Mouse (Mus musculus) left cerebral cortex, adult 2 months (tissue): ENCODE data around the gene Msto1. TPM values are rescaled to one million over a fixed set of nuclear protein-coding genes. Genes with fewer than 3 reads are reported as not detected.
"Not testable (repeated sequence)": the region's sequence is repeated elsewhere in the genome, so short reads cannot be mapped to it uniquely, and the experiment has no call there.

Experiments
- DNase-seq, 2 experiments: peaks; one replicate each; pipeline ENCODE4 v3.0.0; 2021 to 2022; ENCODE audit warnings: low spot score in 2 of 2, mixed read lengths in 1 of 2; ENCODE audit errors: extremely low spot score in 1 of 2
- H3K27ac ChIP-seq: fragments of 200-600 bp; 2 replicates; pipeline ENCODE4 v1.8.1; 2022
- H3K4me3 ChIP-seq: fragments of 200-600 bp; 2 replicates; pipeline ENCODE4 v1.8.1; 2022
- CTCF ChIP-seq: fragments of 200-600 bp; IDR thresholded peaks from 2 replicates; pipeline ENCODE4 v1.8.1; 2022; ENCODE audit warnings: antibody characterized with exemption, mild to moderate bottlenecking, moderate library complexity
- intact Hi-C: fragments of 180-260 bp; cut with DNase I; formaldehyde crosslinking; loops from one replicate; pipeline ENCODE4 v1.15.1; 2025
- total RNA-seq, 2 experiments: library from RNA; stranded (reverse); gene quantifications; 2 replicates each; pipeline ENCODE4 v1.2.3; 2021

Msto1 gene
- total RNA-seq, 2 experiments from 2014 or later: 20.2 TPM

- Histone ChIP-seq H3K4me3 (no peak overlapping the region), H3K27ac (no peak overlapping the region)
- intact Hi-C loops: loop anchor here (2.0 kb wide), 1 partner anchor 92 kb away; no protein-coding TSS in a partner anchor
- DNase-seq: no peak
- TF ChIP-seq CTCF: no peak
These were observed 25.3 kb upstream of the Msto1 start for GRCm38 (mm10) chr3:88939071-88939470.

DNA sequence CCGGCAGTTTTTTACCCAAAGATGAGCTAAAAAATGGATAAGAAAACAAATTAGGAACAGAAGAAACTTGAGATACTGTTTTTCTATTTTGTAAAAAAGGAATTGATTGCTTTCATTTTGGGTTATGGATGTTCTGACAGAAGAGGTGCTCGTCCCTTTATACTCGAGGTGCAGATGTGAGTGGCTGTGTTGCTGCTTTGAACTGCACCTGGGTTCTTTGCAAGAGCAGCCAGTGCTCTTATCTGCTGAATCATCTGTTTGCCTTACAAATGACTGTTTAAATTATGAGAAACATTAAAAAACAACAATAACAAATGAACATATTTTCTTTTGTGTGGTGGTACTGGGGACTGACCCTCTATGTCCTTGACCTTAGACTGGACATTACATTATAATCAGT lies 15.7 kb upstream of the Msto1 start:
- no peak for TF ChIP-seq CTCF
- DNase-seq: no peak
- H3K27ac ChIP-seq: no peak overlapping the region
- intact Hi-C loops: no loop called here
- no peak overlapping the region for H3K4me3 ChIP-seq

- intact Hi-C loops: no loop called here
- no peak for DNase-seq
- no peak overlapping the region for H3K4me3 ChIP-seq
- TF ChIP-seq CTCF: peak; percentile 29
- no peak overlapping the region for H3K27ac ChIP-seq
These were observed 11.9 kb upstream of the Msto1 start for GRCm38 (mm10) chr3:88925651-88926050.

GRCm38 (mm10) chr3:88923989-88924591 lies 10.3 kb upstream of the Msto1 start:
- Histone ChIP-seq H3K27ac (no peak overlapping the region), H3K4me3 (no peak overlapping the region)
- no peak for DNase-seq
- intact Hi-C loops: no loop called here
- no peak for TF ChIP-seq CTCF

- intact Hi-C loops: no loop called here
- no peak overlapping the region for H3K27ac ChIP-seq
- no peak for DNase-seq
- TF ChIP-seq CTCF: no peak
- H3K4me3 ChIP-seq: no peak overlapping the region
These were observed 7.6 kb upstream of the Msto1 start for GRCm38 (mm10) chr3:88921411-88921810.

- Histone ChIP-seq H3K27ac (no peak overlapping the region), H3K4me3 (no peak overlapping the region)
- intact Hi-C loops: no loop called here
- TF ChIP-seq CTCF: no peak; the same call in 1 of the 2 replicates
- DNase-seq: no peak
These were observed 5.2 kb upstream of the Msto1 start for GRCm38 (mm10) chr3:88918981-88919380.

DNA sequence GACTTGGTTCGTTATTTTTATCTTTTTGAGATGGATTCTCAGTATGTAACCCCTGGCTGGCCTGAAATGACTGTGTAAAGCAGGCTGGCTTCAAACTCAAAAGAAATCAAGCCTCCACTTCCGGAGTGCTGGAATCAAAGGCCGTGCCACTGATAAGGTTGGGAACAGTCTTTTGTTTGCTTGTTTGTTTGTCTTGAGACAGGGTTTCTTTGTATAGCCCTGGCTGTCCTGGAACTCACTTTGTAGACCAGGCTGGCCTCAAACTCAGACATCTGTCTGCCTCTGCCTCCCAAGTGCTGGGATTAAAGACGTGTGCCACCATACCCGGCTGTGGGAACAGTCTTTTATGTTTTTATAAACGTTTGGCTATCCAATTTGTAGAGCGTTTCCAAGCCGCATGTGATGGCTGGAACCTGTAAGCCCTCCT lies 598 bp upstream of the Msto1 start:
- Histone ChIP-seq H3K27ac (peak overlapping the region; percentile 94), H3K4me3 (peak overlapping the region; percentile 81)
- DNase-seq: no peak
- intact Hi-C loops: no loop called here
- no peak for TF ChIP-seq CTCF

DNA sequence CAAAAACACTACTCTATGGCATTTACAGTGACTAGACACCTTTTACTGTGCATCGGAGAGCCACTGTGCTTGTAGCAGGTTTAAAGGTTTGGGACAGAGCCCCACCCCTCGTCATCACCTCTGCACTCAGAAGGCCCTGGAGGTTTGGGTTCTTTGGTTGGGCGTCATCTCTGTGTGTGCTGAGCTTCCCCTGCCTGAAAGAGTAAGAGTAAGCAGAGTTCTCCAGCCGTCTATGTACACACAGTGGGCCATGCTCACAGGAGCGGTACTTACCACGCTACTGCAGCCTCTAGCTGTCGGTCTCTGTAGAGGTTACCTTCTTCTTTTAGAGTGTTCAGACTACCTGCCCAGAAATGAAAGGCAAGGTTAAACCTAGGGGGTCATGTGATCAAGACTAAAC lies 1.2 kb downstream of the Msto1 start:
- intact Hi-C loops: no loop called here
- no peak overlapping the region for H3K27ac ChIP-seq
- no peak overlapping the region for H3K4me3 ChIP-seq
- no peak for TF ChIP-seq CTCF
- no peak for DNase-seq

DNA sequence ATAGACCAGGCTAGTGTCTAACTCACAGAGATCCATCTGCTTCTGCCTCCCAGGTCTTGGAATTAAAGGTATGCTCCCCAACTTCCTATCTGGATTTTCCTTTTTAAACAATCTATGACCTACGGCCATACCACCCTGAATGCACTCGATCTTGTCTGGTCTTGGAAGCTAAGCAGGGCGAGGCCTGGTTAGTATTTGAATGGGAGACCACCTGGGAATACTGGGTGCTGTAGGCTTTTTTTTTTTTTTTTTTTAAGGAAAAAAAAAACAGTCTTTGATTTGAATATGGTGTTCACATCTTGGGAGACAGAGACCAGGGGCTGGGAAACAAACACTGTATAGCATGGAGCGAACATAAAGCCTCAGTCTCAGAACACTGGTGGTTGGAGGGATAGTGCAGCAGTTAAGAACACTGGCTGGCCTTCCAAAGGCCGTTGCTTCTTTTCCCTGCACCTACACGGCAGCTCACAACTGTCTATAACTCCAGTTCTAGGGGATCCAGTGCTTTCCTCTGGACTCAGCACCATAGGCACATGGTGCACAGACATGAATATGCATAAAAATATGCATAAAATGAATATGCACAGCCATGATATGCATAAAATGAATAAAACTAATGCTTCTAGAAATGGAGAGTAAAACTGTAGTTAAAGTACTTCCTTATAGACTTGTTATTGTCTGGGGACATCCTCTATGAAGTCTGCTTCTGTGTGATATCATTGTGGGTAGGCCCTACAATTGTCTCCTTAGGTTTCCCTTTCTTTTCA lies 7.2 kb downstream of the Msto1 start:
- intact Hi-C loops: no loop called here
- H3K27ac ChIP-seq: no peak overlapping the region
- no peak for TF ChIP-seq CTCF
- DNase-seq: no peak
- H3K4me3 ChIP-seq: no peak overlapping the region

GRCm38 (mm10) chr3:88905741-88906140 lies 8.1 kb downstream of the Msto1 start:
- Histone ChIP-seq H3K27ac (no peak overlapping the region), H3K4me3 (no peak overlapping the region)
- intact Hi-C loops: no loop called here
- TF ChIP-seq CTCF: no peak
- no peak for DNase-seq

DNA sequence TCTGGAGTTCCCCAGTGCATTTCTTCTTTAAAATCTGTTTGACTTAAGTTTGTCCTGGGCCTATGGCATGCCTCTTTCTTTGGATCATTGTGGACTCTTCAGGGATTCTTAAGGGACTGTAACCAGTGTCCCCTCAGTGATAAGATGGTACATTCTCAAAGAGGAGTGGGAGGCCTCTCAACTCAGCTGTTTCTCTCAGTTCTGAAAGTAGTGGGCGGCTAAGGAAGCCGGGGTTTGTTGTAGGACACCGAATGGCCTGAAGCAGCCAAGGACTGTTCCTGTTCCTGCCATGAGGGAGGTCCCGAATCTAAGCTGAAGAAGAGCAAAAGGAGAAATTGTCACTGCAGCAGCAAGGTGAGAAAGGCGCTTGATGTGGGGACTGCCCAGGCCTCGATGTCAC lies 8.6 kb downstream of the Msto1 start:
- TF ChIP-seq CTCF: no peak
- DNase-seq: no peak
- intact Hi-C loops: no loop called here
- Histone ChIP-seq H3K27ac (no peak overlapping the region), H3K4me3 (no peak overlapping the region)

- Histone ChIP-seq H3K27ac (no peak overlapping the region), H3K4me3 (no peak overlapping the region)
- no peak for DNase-seq
- no peak for TF ChIP-seq CTCF
- intact Hi-C loops: no loop called here
These were observed 9.0 kb downstream of the Msto1 start for GRCm38 (mm10) chr3:88904803-88905202.

GRCm38 (mm10) chr3:88893011-88893410 lies 20.8 kb downstream of the Msto1 start:
- H3K4me3 ChIP-seq, intact Hi-C loops, DNase-seq, H3K27ac ChIP-seq: not testable (repeated sequence)

DNA sequence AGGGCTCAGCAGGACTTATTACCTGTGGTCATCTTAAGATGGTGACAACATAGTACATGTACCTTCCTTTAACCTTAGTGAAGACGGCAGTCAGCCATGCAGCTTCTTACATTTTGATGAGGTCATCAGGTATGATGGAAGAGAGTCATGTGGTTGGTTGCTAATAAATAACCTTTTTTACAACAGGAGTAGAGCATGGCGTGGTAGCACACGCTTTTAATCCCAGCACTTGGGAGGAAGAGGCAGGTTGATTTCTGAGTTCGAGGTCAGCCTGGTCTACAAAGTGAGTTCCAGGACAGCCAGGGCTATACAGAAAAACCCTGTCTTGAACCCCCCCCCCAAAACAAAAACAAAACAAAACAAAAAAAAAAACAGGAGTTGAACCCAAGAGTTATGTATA lies 31.3 kb downstream of the Msto1 start:
- H3K27ac ChIP-seq, DNase-seq, H3K4me3 ChIP-seq, intact Hi-C loops: not testable (repeated sequence)

DNA sequence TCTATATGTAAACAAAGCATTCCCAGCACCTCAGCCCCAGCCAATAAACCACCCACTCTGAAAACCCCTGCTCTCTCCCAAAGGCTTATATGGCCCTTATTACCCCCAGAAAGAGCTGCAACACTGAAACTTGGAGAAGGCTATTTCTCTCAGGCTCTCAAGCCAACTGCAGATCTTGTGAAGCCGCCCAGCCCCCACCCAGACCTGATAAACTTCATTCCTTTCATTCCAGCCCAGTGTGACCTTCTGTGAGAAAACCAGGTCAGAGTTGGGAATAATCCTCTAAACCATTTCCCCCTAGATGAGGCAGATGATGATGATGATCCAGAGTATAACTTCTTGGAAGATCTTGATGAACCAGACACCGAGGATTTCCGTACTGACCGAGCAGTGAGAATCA lies 45.4 kb downstream of the Msto1 start:
- H3K27ac ChIP-seq, H3K4me3 ChIP-seq, DNase-seq, intact Hi-C loops: not testable (repeated sequence)

DNA sequence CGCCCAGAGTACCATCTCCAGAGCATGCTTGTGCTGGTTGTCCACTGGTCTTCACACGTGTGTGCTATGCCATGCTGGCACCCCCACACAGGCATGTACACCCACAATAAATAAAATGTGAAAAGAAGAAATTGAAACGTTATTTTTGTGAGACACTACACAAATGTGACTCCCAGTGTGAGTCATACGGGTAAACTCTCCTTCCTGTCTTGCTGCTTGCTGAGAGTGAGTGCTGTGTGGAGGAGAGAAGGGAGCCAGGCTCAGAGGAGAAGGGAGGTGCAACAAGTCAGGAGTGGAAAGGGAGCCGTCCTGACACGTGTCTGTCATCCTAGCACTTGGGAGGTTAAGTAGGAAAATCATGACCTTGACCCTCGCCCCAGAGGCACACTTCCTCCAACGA lies 46.6 kb downstream of the Msto1 start:
- DNase-seq, H3K27ac ChIP-seq, H3K4me3 ChIP-seq, intact Hi-C loops: not testable (repeated sequence)

DNA sequence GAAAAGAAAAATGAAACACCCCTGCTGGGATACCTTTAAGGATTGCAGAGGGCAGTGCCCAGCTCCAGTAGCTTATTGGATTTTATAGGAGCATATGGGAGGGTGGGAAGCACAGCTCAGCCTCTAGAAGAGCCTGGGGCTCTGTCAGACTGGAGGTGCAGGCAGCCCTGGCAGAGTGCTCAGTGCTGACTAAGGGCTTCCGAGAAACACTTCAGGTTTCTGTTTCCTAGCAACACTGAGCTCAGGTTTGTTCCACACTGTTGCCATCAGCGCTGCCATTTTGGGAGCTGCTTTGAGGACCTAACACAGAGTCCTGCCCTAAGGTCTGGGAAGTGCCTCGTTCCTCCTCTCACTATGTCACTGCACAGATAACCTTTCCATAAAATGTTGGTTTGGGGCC lies 47.1 kb downstream of the Msto1 start:
- H3K27ac ChIP-seq, DNase-seq, H3K4me3 ChIP-seq, intact Hi-C loops: not testable (repeated sequence)
